Mouse (Mus musculus) cerebellum, adult 2 months (tissue): ENCODE data around the gene Aqp2.

Experiments
- CTCF ChIP-seq: fragments of 200-500 bp; IDR thresholded peaks from 2 replicates; pipeline ENCODE4 v1.5.1; 2011; ENCODE audit warnings: low read depth, mild to moderate bottlenecking, control low read depth, low read length, moderate library complexity, borderline replicate concordance; ENCODE audit not compliant: insufficient read depth
- POLR2A ChIP-seq: fragments of 200-500 bp; IDR thresholded peaks from 2 replicates; pipeline ENCODE4 v1.6.1; 2011; ENCODE audit warnings: low read length, control low read depth, borderline replicate concordance; ENCODE audit not compliant: insufficient read depth

DNA sequence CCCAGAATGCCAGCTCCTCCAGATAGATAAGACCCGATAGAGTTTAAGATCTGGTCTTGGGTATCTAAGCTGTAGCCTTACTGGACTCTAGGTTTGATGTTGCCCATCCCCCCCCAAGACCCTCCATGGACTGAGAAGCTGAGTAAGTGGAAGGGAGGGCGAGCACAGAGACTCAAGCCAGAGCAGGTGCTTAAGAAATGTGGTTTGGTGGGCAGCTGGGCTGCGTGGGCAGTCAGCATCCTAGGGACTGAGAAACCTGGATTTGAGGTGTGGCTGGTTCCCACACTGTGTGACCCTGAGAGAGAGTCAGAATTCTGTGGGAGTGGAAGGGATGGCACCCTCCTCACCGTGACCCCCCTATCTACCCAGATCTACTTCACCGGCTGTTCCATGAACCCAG lies 14.0 kb downstream of the Aqp2 start:
- TF ChIP-seq CTCF (no peak), POLR2A (no peak)
